Mouse (Mus musculus): Measurements from ENCODE around the gene Cd163l1.

Gene Cd163l1

DNA sequence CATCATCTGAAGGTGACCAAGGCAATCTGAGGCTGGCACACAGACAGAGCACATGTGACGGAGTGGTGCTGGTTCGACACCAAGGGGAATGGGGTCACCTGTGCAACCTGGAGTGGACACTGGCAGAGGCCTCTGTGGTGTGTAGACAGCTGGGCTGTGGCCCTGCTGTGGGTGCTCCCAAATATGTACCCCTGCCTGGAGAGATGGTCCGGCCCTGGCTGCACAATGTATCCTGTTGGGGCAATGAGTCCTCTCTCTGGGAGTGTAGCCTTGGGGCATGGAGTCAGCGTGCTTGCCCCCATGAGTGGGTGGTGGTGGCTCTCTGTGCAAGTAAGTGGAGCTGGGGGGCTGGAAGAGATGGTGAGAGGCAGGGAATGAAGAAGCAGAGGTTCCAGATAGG lies 2.3 kb downstream of the Cd163l1 start:
- no peak for DNase-seq (ENCODE audit: low read depth, low spot score)

DNA sequence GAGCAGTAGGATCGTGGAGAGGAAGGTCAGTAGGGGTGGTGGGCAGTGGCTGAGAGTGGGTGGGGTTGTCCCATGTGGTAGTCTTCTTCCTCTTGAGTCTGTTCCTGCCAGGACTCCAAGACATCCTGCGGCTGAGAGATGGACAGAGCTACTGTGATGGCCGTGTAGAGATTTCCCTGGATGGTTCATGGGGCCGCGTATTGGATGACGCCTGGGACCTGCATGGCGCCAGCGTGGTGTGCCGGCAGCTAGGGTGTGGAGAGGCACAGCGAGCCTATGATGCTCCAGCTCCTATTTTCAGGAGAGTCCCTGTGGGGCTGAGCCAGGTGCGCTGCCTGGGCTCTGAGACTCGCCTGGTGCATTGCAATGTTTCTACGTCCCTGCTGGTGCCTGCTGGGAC lies 6.1 kb downstream of the Cd163l1 start:
- DNase-seq (ENCODE audit: low read depth, low spot score), result no peak

DNA sequence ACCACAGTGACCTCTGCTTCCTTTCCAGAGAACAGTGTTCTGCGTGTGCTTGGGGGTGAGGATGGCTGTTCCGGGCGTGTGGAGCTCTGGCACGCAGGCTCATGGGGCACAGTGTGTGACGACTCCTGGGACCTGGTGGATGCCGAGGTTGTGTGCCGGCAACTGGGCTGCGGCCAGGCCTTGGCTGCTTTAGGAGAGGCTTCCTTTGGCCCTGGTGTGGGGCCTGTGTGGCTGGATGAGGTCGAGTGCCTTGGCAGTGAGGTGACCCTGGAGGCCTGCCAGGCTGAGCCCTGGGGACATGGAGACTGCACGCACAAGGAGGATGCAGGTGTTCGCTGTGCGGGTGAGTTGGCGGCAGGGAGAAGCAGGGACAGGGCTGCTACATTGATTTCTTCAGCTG lies 10.4 kb downstream of the Cd163l1 start:
- DNase-seq (ENCODE audit: low read depth, low spot score), result no peak

DNA sequence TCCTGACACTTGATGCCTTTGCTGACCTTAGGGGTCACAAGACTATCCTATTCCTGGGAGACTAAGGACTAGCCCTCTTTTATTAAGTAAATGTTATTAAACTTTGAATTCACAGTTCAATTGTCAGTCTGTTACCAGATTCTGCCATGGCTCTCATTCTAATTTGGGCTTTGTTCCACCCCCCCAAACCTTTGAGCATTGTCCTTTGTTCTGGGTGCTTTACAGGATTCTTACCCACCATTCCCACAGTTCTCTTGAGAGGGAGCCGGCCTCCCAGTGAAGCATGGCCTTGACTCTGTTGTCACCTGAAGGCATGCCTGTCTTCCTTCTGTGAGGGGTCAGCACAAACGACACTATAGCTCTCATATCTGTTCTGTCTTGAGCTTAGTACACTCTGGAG lies 13.0 kb downstream of the Cd163l1 start:
- DNase-seq (ENCODE audit: low read depth, low spot score), result no peak

DNA sequence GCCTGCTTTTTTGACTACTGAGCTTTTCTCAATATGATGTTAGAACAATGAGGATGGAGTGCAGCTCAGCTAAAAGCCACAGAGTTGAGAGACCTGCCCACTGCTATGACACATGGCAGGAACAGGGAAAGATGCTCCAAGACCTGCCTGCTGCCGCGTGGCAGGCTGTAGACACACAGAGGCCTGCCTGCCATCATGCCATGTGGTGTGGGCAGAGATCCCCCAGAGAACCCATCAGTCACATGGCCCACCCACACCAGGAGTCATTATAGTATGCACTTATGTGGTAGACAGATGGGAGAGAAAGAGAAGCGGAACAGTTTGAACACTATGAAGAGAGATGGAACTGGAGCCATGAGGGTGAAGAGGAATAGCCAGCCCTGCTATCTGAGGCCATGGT lies 15.6 kb downstream of the Cd163l1 start:
- no peak for DNase-seq (ENCODE audit: low read depth, low spot score)

DNA sequence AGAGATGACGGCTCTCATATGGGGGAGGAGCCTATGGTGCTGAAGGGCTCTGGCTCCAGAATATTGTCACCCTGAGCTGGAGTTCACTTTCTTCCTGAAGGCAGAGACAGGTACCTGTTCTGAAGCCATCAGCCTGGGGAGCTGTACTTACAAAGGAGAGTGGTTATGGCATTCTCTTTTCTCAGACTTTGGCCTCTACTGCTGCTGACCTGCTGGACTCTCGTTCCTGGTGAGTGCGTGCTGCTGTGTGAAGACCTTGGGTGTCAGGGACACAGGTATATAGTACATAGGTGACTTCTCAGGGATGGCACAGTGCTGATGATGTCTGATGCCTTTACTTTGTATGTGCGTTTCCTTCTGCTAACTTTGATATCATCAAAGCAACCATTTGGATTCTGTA lies 29.1 kb downstream of the Cd163l1 start, which contains the start of gene 5830411N06Rik:
5830411N06Rik (plus strand) TSS at position 69 of the 400 bp plus-strand sequence.
- no peak for DNase-seq (ENCODE audit: low read depth, low spot score)

DNA sequence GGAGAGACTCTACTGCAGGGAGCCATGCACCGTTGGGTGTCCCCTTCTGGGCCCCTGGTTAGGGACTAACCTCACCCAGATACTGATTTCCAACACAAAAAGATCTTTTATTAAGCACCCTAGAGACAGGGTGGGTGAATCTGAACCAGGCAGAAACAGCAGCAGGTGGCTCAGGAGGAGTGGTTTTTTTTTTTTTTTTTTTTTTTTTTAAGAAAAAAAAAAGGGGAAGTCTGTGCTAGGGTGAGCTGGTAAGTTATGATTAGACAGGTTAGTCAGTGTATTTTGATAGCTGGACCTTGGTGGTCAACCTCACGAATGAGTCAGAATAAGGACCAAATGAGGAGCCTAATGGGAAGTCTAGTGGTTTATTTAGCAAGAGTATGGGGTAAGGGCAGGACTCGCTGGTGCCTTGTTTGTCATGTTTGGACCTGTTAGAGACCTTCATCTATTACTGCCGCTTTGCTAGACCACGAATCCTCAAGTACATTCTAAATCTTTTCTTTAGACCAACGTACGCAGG lies 35.8 kb downstream of the Cd163l1 start:
- peak; percentile 20 for DNase-seq (ENCODE audit: low read depth, low spot score)
